Mouse (Mus musculus) E14TG2a.4 (cell line): ENCODE data around the gene Rpp25l.

ENCODE experiments used
- CTCF ChIP-seq: conservative IDR thresholded peaks from 2 replicates; pipeline ENCODE4 v1.5.1; 2014; ENCODE audit warnings: low read length
- NANOG ChIP-seq: IDR thresholded peaks from 2 replicates; pipeline ENCODE4 v1.6.1; 2014; ENCODE audit warnings: borderline replicate concordance, low read length, mixed read lengths

GRCm38 (mm10) chr4:41758701-41759100 is 45.4 kb upstream of the Rpp25l start:
- TF ChIP-seq CTCF (no peak), NANOG (no peak)
